Mouse (Mus musculus): ENCODE results near the gene Gstm1. TPM values are rescaled to one million over a fixed set of nuclear protein-coding genes. Genes with fewer than 3 reads are reported as not detected.
"Not testable (repeated sequence)": the region's sequence is repeated elsewhere in the genome, so short reads cannot be mapped to it uniquely, and the experiment has no call there.

Gstm1 gene
- total RNA-seq, 2 experiments from 2014 or later = 266 to 284 TPM

- Histone ChIP-seq H3K27ac (no peak overlapping the region), H3K4me3 (no peak overlapping the region)
- TF ChIP-seq CTCF (IDR thresholded peaks at IDR 0.05) = no peak
- no peak for DNase-seq (ENCODE audit: extremely low spot score in 1 of 2, low spot score in 2 of 2)
- intact Hi-C loops (cut with DNase I) = no loop called here
Observed at GRCm38 (mm10) chr3:107983771-107984170, 34.0 kb downstream of the Gstm1 start.

DNA sequence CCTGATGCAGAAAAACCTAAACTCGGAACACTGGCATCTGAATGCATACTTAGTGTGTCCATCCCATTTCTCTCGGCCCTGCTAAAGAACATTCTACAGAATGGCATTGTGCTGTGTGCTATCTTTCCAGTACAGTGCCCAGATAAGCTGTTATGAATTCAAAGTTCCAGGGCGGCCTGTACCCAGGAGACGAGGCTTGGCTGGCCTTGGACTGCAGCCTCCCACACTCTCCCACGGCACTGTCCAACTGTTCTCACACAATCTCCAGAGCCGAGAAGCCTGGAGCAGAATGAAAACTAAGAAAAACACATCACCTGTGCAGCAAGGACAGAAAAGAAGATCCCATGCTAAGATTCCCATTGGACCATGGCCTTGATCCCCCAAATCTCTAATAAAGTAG lies 35.0 kb downstream of the Gstm1 start:
- intact Hi-C loops (cut with DNase I) = no loop called here
- TF ChIP-seq CTCF (IDR thresholded peaks at IDR 0.05) = no peak
- Histone ChIP-seq H3K4me3 (no peak overlapping the region), H3K27ac (no peak overlapping the region)
- no peak for DNase-seq (ENCODE audit: extremely low spot score in 1 of 2, low spot score in 2 of 2)

- TF ChIP-seq CTCF (IDR thresholded peaks at IDR 0.05) = peak; percentile 11
- Histone ChIP-seq H3K4me3 (no peak overlapping the region), H3K27ac (no peak overlapping the region)
- DNase-seq (ENCODE audit: extremely low spot score in 1 of 2, low spot score in 2 of 2) = no peak
- intact Hi-C loops (cut with DNase I) = no loop called here
Observed at GRCm38 (mm10) chr3:107981261-107981660, 36.5 kb downstream of the Gstm1 start.

DNA sequence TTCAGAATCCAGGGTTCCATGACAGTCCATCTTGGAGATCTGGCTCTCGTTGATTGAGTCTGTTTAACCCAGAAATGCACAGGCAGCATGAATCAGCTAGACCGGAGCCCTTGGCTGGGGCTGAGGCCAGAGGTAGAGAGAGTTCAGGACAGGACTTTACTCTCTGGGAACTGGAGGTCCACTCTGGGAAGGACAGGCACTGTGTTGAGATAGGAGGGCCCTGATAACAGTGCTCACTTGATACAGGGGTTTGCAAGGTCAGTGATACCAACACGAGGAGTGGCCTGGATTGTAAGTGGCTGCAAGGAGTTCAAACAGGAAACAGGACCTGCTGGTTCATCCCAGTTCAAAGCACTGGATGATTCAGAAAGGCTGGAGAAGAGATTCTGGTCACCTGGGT lies 40.1 kb downstream of the Gstm1 start:
- no peak for DNase-seq (ENCODE audit: extremely low spot score in 1 of 2, low spot score in 2 of 2)
- Histone ChIP-seq H3K27ac (no peak overlapping the region), H3K4me3 (no peak overlapping the region)
- TF ChIP-seq CTCF (IDR thresholded peaks at IDR 0.05) = no peak
- intact Hi-C loops (cut with DNase I) = no loop called here

DNA sequence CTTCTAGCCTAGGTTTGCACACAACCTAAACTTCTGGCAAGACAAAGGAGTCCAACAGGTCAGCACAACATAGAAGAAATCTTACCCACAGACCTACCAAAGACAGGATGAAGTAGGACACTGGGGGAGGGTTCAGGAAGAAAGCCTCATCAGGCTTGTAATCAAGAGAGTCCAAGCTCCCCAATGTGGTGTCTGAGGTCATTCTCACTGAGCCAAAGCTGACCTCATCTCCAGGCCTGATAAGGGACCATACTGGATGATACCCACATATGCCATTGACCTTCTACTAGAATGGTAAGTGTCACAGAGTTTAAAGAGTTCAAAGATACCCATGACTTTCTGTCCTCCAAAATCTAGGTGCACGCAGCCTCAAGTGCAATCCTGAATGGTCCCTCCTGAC lies 43.5 kb downstream of the Gstm1 start:
- TF ChIP-seq CTCF (IDR thresholded peaks at IDR 0.05) = no peak
- no peak for DNase-seq (ENCODE audit: extremely low spot score in 1 of 2, low spot score in 2 of 2)
- intact Hi-C loops (cut with DNase I) = no loop called here

GRCm38 (mm10) chr3:107972070-107972469 lies 45.7 kb downstream of the Gstm1 start:
- H3K27ac ChIP-seq = no peak overlapping the region
- TF ChIP-seq CTCF (IDR thresholded peaks at IDR 0.05) = no peak
- DNase-seq (ENCODE audit: extremely low spot score in 1 of 2, low spot score in 2 of 2) = no peak
- H3K4me3 ChIP-seq = no peak overlapping the region
- intact Hi-C loops (cut with DNase I) = no loop called here

More for the DNA sequence above, 43.5 kb downstream of the Gstm1 start:
- Histone ChIP-seq H3K27ac (no peak overlapping the region), H3K4me3 (no peak overlapping the region)

GRCm38 (mm10) chr3:107971101-107971500 lies 46.7 kb downstream of the Gstm1 start:
- intact Hi-C loops (cut with DNase I); DNase-seq (ENCODE audit: extremely low spot score in 1 of 2, low spot score in 2 of 2); H3K27ac ChIP-seq; H3K4me3 ChIP-seq: not testable (repeated sequence)

DNA sequence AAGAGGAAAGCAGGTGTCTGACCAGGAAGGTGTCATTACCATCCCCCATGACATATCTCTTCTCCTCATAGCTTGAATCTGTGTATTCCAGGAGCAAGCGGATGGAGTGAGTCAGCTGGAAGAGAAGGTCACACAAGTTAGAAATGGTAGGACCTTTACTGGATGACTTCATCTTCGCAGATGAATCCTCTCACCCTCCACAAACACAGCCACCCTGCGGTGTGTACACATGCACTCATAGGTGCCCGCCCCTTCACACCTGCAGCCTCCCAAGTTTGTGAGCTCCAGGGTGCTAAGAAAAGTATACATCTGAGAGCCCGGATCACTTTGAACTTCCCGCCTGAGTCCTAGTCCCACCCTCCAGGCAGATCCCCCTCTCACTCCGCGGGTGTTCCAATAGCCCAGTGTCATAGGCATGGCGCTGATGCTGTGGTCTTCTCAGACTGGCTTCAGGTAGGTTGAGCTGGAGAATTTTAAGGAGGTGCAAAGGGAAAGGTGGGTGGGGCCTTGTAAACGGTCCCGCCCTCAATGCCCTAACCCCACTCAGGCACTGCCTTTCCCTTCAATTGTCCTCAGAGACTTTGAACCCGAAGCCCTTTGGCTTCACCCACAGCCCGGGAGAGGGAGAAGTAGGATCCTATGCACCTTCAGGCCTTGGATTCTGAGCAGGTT lies 48.9 kb downstream of the Gstm1 start, which contains the start of gene Gstm3:
Gstm3 (minus strand) TSS at position 560 of the 672 bp plus-strand sequence.
- DNase-seq (ENCODE audit: extremely low spot score in 1 of 2, low spot score in 2 of 2) = no peak
- H3K4me3 ChIP-seq = no peak within 1 kb of the TSS
- no peak for TF ChIP-seq CTCF (IDR thresholded peaks at IDR 0.05)
- H3K27ac ChIP-seq = no peak within 1 kb of the TSS
- intact Hi-C loops (cut with DNase I) = no loop called here

GRCm38 (mm10) chr3:107966631-107967030 lies 51.1 kb downstream of the Gstm1 start:
- H3K27ac ChIP-seq = no peak overlapping the region
- no peak overlapping the region for H3K4me3 ChIP-seq
- DNase-seq (ENCODE audit: extremely low spot score in 1 of 2, low spot score in 2 of 2) = no peak
- no peak for TF ChIP-seq CTCF (IDR thresholded peaks at IDR 0.05)
- intact Hi-C loops (cut with DNase I) = no loop called here

DNA sequence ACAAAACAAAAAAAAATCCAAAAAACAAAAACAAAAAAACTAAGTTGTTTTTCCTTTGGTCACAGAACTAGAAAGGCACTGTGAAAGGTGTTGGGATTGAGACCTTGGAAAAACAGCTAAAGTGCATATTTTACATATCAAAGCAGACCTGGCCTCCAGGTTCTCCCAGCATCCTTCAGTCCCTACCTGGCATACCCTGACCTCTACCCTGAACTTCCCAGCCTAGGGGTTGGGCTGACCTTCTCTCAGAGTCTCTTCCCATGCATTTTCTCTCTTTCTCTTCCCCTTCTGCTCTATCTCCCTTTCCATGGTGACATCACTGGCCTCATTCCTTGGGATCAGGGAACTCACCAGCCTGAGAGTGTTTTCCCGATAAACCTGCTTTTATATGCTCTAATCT lies 52.2 kb downstream of the Gstm1 start:
- Histone ChIP-seq H3K4me3 (no peak overlapping the region), H3K27ac (no peak overlapping the region)
- no peak for DNase-seq (ENCODE audit: extremely low spot score in 1 of 2, low spot score in 2 of 2)
- TF ChIP-seq CTCF (IDR thresholded peaks at IDR 0.05) = no peak
- intact Hi-C loops (cut with DNase I) = no loop called here

DNA sequence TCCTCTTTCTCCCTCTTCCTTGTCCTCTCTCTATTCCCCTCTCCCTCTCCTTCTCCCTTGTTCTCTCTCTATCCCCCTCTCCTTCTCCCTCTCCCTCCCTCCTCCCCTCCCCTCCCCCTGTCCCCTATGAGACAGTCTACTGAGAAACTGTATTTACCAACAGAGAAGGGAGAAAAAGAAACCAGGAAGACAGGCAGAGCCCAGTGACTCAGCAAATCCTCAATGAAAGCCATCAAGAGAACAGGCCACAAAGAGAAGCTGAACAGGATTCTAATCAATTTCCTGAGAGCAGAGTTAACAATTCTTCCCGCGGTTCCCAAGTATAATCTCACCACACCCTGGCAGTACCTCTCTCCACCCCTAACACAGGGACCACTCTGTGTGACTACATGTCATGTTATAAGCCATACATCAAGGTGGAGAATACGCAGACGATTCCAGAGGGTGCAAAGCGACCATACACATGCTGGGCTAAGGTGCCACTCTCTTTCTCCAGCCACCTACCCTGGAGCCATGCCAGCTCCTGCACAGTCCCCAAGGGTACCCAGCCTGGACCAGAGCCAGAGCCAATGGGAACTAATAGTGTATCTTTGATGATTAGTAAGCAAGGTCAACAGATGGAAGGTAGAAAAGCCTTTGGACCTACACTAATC lies 53.0 kb downstream of the Gstm1 start:
- Histone ChIP-seq H3K4me3 (no peak overlapping the region), H3K27ac (no peak overlapping the region)
- no peak for DNase-seq (ENCODE audit: extremely low spot score in 1 of 2, low spot score in 2 of 2)
- no peak for TF ChIP-seq CTCF (IDR thresholded peaks at IDR 0.05)
- intact Hi-C loops (cut with DNase I) = no loop called here

GRCm38 (mm10) chr3:107964026-107964425 lies 53.7 kb downstream of the Gstm1 start:
- no peak overlapping the region for H3K27ac ChIP-seq
- TF ChIP-seq CTCF (IDR thresholded peaks at IDR 0.05) = no peak
- no peak for DNase-seq (ENCODE audit: extremely low spot score in 1 of 2, low spot score in 2 of 2)
- H3K4me3 ChIP-seq = no peak overlapping the region
- intact Hi-C loops (cut with DNase I) = no loop called here

Other genes starting within 250 kb of the Gstm1 start
- not detected for gene Eps8l3, start 140.7 kb downstream of the Gstm1 start, total RNA-seq (2021)
- gene Gstm5, start 122.2 kb downstream of the Gstm1 start, total RNA-seq (2021) = 100 to 1,000 TPM; 230 TPM
- 10 to 100 TPM; 82.7 to 85.1 TPM for gene Gstm7, start 86.2 kb downstream of the Gstm1 start, total RNA-seq (2021)
- 1 to 10 TPM; 4.7 to 6.7 TPM for gene Gstm6, start 74.2 kb downstream of the Gstm1 start, total RNA-seq (2021)
- not detected for gene Gstm3, start 48.7 kb downstream of the Gstm1 start, total RNA-seq (2021)
- gene Gstm2, start 31.5 kb downstream of the Gstm1 start, total RNA-seq (2021) = 1 to 10 TPM; 2.0 to 4.6 TPM
- 1 to 10 TPM; 7.8 to 8.0 TPM for gene Gstm4, start 26.9 kb upstream of the Gstm1 start, total RNA-seq (2021)
- 10 to 100 TPM; 58.8 to 61.4 TPM for gene Ampd2, start 68.7 kb upstream of the Gstm1 start, total RNA-seq (2021)
- gene Gnat2, start 74.8 kb upstream of the Gstm1 start, total RNA-seq (2021) = not detected
- 10 to 100 TPM; 26.9 to 28.6 TPM for gene Gnai3, start 128.2 kb upstream of the Gstm1 start, total RNA-seq (2021)
- 10 to 100 TPM; 17.0 to 19.0 TPM for gene Gpr61, start 136.9 kb upstream of the Gstm1 start, total RNA-seq (2021)
- 10 to 100 TPM; 80.2 to 82.8 TPM for gene Amigo1, start 168.4 kb upstream of the Gstm1 start, total RNA-seq (2021)
- gene Cyb561d1, start 183.2 kb upstream of the Gstm1 start, total RNA-seq (2021) = 10 to 100 TPM; 18.8 to 20.7 TPM
- gene Atxn7l2, start 193.0 kb upstream of the Gstm1 start, total RNA-seq (2021) = 10 to 100 TPM; 30.6 to 32.8 TPM
- gene Sypl2, start 208.7 kb upstream of the Gstm1 start, total RNA-seq (2021) = 1 to 10 TPM; 1.7 to 2.0 TPM
- 10 to 100 TPM; 64.9 to 80.9 TPM for gene Psma5, start 239.0 kb upstream of the Gstm1 start, total RNA-seq (2021)